Mouse (Mus musculus): ENCODE measurements around the gene Gnai3. TPM values are rescaled to one million over a fixed set of nuclear protein-coding genes. Genes with fewer than 3 reads are reported as not detected.
A peak's percentile ranks its signal among the peaks of the same experiment; 100 is the strongest.

Gnai3 gene
- polyA plus RNA-seq, 1 experiment from 2014 or later, result 134 TPM

- TF ChIP-seq CTCF (IDR thresholded peaks at IDR 0.05; ENCODE audit: low read depth), result peak; percentile 97
- peak; percentile 44; the same call in 1 of the 2 replicates for ATAC-seq (replicated peaks; ENCODE audit: low FRiP score, low read depth)
- peak overlapping the region; percentile 21 for H3K4me2 ChIP-seq (ENCODE audit: low read length)
- peak overlapping the region; percentile 71; the same call in 1 of the 2 replicates for H3K27ac ChIP-seq
- no peaks in the 10 kb centered on the region for H3K36me3 ChIP-seq (ENCODE audit: insufficient read depth, low read length)
- no peak overlapping the region; the same call in 1 of the 2 replicates for H3K9ac ChIP-seq (ENCODE audit: low read depth, low read length)
- no peaks in the 10 kb centered on the region for H3K9me3 ChIP-seq (replicated peaks; ENCODE audit: low read length)
- no peak overlapping the region for H3K4me3 ChIP-seq (replicated peaks; ENCODE audit: low read depth, low read length)
- H3K27me3 ChIP-seq (ENCODE audit: insufficient read depth, low read length), result no peaks in the 10 kb centered on the region
- H3K4me1 ChIP-seq (replicated peaks; ENCODE audit: insufficient read depth, low read length), result peaks cover 13% of the 10 kb centered on the region
- 65% methylated on average over 11 of the region's 11 CpGs for WGBS
- DNase-seq (ENCODE audit: low spot score), result peak; percentile 94
Measured at GRCm38 (mm10) chr3:108147386-108148235, 1.7 kb upstream of the Gnai3 start.

GRCm38 (mm10) chr3:108146671-108147070 is 725 bp upstream of the Gnai3 start:
- Histone ChIP-seq H3K9ac (ENCODE audit: low read depth, low read length) (peak overlapping the region; percentile 94; the same call in 1 of the 2 replicates), H3K9me3 (replicated peaks; ENCODE audit: low read length) (no peaks in the 10 kb centered on the region), H3K27me3 (ENCODE audit: insufficient read depth, low read length) (no peaks in the 10 kb centered on the region), H3K27ac (peak overlapping the region; percentile 97; the same call in 1 of the 2 replicates), H3K36me3 (ENCODE audit: insufficient read depth, low read length) (no peaks in the 10 kb centered on the region), H3K4me1 (replicated peaks; ENCODE audit: insufficient read depth, low read length) (peaks cover 13% of the 10 kb centered on the region), H3K4me2 (ENCODE audit: low read length) (peak overlapping the region; percentile 64), H3K4me3 (replicated peaks; ENCODE audit: low read depth, low read length) (peak overlapping the region; percentile 97)
- WGBS, result 56% methylated on average over 5 of the region's 5 CpGs
- ATAC-seq (replicated peaks; ENCODE audit: low FRiP score, low read depth) (no peak), DNase-seq (ENCODE audit: low spot score) (no peak)
- no peak for TF ChIP-seq CTCF (IDR thresholded peaks at IDR 0.05; ENCODE audit: low read depth)

- H3K27ac ChIP-seq, result no peak overlapping the region
- no peak for DNase-seq (ENCODE audit: low spot score)
- H3K4me1 ChIP-seq (replicated peaks; ENCODE audit: insufficient read depth, low read length), result no peaks in the 10 kb centered on the region
- ATAC-seq (replicated peaks; ENCODE audit: low FRiP score, low read depth), result no peak
- no peak for TF ChIP-seq CTCF (IDR thresholded peaks at IDR 0.05; ENCODE audit: low read depth)
- H3K27me3 ChIP-seq (ENCODE audit: insufficient read depth, low read length), result no peaks in the 10 kb centered on the region
- H3K36me3 ChIP-seq (ENCODE audit: insufficient read depth, low read length), result no peaks in the 10 kb centered on the region
- H3K9ac ChIP-seq (ENCODE audit: low read depth, low read length), result no peak overlapping the region
- no peak overlapping the region for H3K4me3 ChIP-seq (replicated peaks; ENCODE audit: low read depth, low read length)
- H3K4me2 ChIP-seq (ENCODE audit: low read length), result no peak overlapping the region
- H3K9me3 ChIP-seq (replicated peaks; ENCODE audit: low read length), result no peaks in the 10 kb centered on the region
- 74% methylated on average over 4 of the region's 4 CpGs for WGBS
Measured at GRCm38 (mm10) chr3:108140786-108141185, 5.2 kb downstream of the Gnai3 start.

- no peak overlapping the region for H3K9ac ChIP-seq (ENCODE audit: low read depth, low read length)
- TF ChIP-seq CTCF (IDR thresholded peaks at IDR 0.05; ENCODE audit: low read depth), result no peak
- H3K27ac ChIP-seq, result no peak overlapping the region
- H3K4me1 ChIP-seq (replicated peaks; ENCODE audit: insufficient read depth, low read length), result no peaks in the 10 kb centered on the region
- no peaks in the 10 kb centered on the region for H3K36me3 ChIP-seq (ENCODE audit: insufficient read depth, low read length)
- ATAC-seq (replicated peaks; ENCODE audit: low FRiP score, low read depth) (no peak), DNase-seq (ENCODE audit: low spot score) (no peak)
- no peaks in the 10 kb centered on the region for H3K27me3 ChIP-seq (ENCODE audit: insufficient read depth, low read length)
- H3K4me3 ChIP-seq (replicated peaks; ENCODE audit: low read depth, low read length), result no peak overlapping the region
- no peaks in the 10 kb centered on the region for H3K9me3 ChIP-seq (replicated peaks; ENCODE audit: low read length)
- WGBS, result 77% methylated on average over 1 of the region's 1 CpGs
- H3K4me2 ChIP-seq (ENCODE audit: low read length), result no peak overlapping the region
Measured at GRCm38 (mm10) chr3:108139113-108139512, 6.8 kb downstream of the Gnai3 start.

GRCm38 (mm10) chr3:108134701-108135100 is 11.2 kb downstream of the Gnai3 start:
- no peaks in the 10 kb centered on the region for H3K36me3 ChIP-seq (ENCODE audit: insufficient read depth, low read length)
- peaks cover 9% of the 10 kb centered on the region; the same call in 1 of the 2 replicates for H3K4me1 ChIP-seq (replicated peaks; ENCODE audit: insufficient read depth, low read length)
- no peaks in the 10 kb centered on the region for H3K9me3 ChIP-seq (replicated peaks; ENCODE audit: low read length)
- no peak overlapping the region for H3K27ac ChIP-seq
- WGBS, result 69% methylated on average over 11 of the region's 11 CpGs
- no peaks in the 10 kb centered on the region for H3K27me3 ChIP-seq (ENCODE audit: insufficient read depth, low read length)
- no peak for TF ChIP-seq CTCF (IDR thresholded peaks at IDR 0.05; ENCODE audit: low read depth)
- no peak for DNase-seq (ENCODE audit: low spot score)
- H3K4me3 ChIP-seq (replicated peaks; ENCODE audit: low read depth, low read length), result no peak overlapping the region
- H3K9ac ChIP-seq (ENCODE audit: low read depth, low read length), result no peak overlapping the region
- H3K4me2 ChIP-seq (ENCODE audit: low read length), result no peak overlapping the region
- no peak for ATAC-seq (replicated peaks; ENCODE audit: low FRiP score, low read depth)

GRCm38 (mm10) chr3:108132484-108132883 is 13.5 kb downstream of the Gnai3 start:
- 58% methylated on average over 1 of the region's 1 CpGs for WGBS
- H3K27ac ChIP-seq, result no peak overlapping the region

More at GRCm38 (mm10) chr3:108132484-108132883, 13.5 kb downstream of the Gnai3 start:
- Histone ChIP-seq H3K4me3 (replicated peaks; ENCODE audit: low read depth, low read length) (no peak overlapping the region), H3K27me3 (ENCODE audit: insufficient read depth, low read length) (no peaks in the 10 kb centered on the region), H3K9ac (ENCODE audit: low read depth, low read length) (no peak overlapping the region), H3K36me3 (ENCODE audit: insufficient read depth, low read length) (no peaks in the 10 kb centered on the region), H3K4me1 (replicated peaks; ENCODE audit: insufficient read depth, low read length) (peaks cover 13% of the 10 kb centered on the region), H3K4me2 (ENCODE audit: low read length) (no peak overlapping the region), H3K9me3 (replicated peaks; ENCODE audit: low read length) (no peaks in the 10 kb centered on the region)
- ATAC-seq (replicated peaks; ENCODE audit: low FRiP score, low read depth), result no peak
- DNase-seq (ENCODE audit: low spot score), result no peak
- no peak for TF ChIP-seq CTCF (IDR thresholded peaks at IDR 0.05; ENCODE audit: low read depth)
